Mouse (Mus musculus) embryonic stem cell, embryonic (primary cell): ENCODE results near the gene Rhoj.
"Not testable (repeated sequence)": the region's sequence is repeated elsewhere in the genome, so short reads cannot be mapped to it uniquely, and the experiment has no call there.

Experiments used
- CTCF ChIA-PET, 4 experiments: fragments of 300-600 bp in 2 of 4; fragments of 350-600 bp in 2 of 4; sonication (Branson Sonifier 250); formaldehyde crosslinking; loops; one replicate each; lab custom pipeline; 2022; ENCODE audit warnings: inconsistent platforms in 2 of 4; lab: Charles Lee
- POLR2A ChIA-PET, 4 experiments: fragments of 300-600 bp in 2 of 4; fragments of 350-600 bp in 2 of 4; sonication (Branson Sonifier 250); formaldehyde crosslinking; loops; one replicate each; lab custom pipeline; 2022; ENCODE audit warnings: antibody characterized with exemption in 4 of 4, inconsistent platforms in 1 of 4; lab: Charles Lee

Rhoj gene

DNA sequence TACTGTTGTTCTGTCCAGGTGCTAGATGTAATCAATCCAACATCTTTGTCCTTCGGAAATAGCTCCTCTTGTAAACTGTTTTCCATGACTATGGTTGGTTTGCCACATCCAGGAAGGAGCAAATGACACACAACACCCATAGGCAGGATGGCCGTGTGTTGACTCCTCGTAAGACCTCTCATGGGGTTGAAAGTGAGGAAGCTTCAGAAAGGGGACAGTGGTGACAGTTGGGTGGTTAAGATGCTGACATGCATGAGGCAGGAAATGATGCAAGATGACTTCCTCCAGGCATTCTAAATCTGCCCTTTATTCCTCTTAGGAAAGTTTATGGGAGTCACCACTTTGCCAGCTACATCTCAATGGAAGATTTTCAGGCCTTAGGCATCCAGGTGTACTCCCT lies 31.8 kb downstream of the Rhoj start:
- ChIA-PET POLR2A (no interaction called here), CTCF (interaction anchor here in 1 of 4 experiments (0.6 kb wide), 1 partner anchor 942 kb away, joined by 3 read pairs; no protein-coding TSS in a partner anchor)

DNA sequence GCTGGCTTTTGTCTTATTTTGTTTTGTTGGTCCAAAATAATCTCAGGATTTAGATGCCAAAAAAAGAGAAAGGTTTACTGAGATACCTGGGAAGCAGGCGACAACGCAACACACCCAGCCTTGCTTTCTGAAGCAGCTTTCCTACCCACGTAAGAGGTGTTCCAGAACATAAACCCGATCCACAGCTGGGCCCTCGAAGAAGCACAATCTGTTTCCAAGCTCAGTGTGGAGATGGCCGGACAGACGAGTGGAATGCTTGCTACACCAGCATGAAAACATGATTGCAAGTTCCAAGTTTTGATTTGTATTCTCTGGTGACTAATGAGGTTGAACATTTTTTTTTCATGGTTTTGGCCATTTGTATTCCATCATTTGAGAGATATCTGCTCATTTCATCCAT lies 32.2 kb downstream of the Rhoj start:
- CTCF ChIA-PET = no interaction called here
- POLR2A ChIA-PET = interaction anchor here in 1 of 4 experiments (0.6 kb wide), 1 partner anchor 162 kb away, joined by 3 read pairs; no protein-coding TSS in a partner anchor

GRCm38 (mm10) chr12:75348551-75348950 lies 40.4 kb downstream of the Rhoj start:
- CTCF ChIA-PET = no interaction called here
- POLR2A ChIA-PET = no interaction called here

DNA sequence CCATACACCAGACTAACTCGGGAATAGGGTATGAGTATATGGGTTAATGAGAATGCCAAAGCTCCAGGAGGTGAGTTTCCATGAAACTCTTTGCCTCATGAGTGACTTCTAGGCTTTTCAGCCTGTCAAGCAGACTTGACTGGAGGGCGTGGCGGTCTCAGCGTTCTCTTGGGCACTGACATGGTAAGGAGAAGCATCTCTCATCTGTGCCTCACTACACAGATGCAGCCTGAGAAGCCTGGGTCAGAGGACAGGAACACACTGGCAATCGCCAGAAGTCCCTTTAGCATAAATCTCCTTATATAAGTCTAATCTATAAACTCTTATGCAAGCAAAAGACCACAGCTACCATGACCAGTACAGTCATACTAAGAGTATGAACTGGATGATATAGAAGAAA lies 41.4 kb downstream of the Rhoj start:
- CTCF ChIA-PET = interaction anchor here in 1 of 4 experiments (0.6 kb wide), 1 partner anchor 1029 kb away, joined by 3 read pairs; no protein-coding TSS in a partner anchor
- POLR2A ChIA-PET = not testable (repeated sequence)

DNA sequence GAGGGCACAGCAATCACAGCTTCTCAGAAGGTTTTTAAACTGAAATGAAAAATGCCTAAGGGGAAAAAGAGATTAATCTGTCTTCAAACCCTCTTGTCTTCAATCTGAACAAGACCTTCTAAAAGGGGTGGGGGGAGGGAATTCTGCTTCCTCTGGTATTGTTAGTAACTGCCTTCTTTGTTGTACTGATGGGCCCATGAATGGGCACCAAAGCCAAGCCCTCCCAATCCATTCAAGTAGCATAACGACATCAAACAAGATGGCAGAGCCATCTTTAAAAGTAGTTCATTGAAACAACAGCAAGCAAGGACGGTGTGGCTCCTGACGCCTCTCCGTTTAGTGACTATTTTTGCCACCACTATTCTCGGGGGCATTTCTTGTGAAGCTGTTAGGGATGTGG lies 42.6 kb downstream of the Rhoj start:
- ChIA-PET POLR2A (no interaction called here), CTCF (no interaction called here)

DNA sequence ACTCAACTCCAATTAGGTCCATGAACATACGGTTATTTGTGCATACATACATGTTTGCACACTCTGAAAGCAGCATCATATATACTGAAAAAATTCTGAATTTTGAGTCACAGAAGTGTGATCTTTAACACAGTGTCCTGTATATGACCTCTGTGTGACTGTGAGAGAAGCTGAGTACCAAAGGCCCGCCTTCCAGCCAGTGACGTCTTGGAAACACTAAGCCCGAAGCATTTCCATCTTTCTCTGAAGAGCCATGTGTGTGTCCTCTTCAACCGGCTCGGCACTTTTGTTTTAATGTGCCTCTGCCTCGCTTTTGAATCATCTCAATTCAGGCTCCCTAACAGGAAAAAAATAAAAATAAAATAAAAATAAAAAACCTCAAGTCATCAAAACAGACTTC lies 43.7 kb downstream of the Rhoj start:
- ChIA-PET POLR2A (interaction anchor here in 1 of 4 experiments (0.6 to 1.0 kb wide), 3 partner anchors 27 to 1167 kb away, joined by 3 to 5 read pairs (median 3); partner anchors contain the start of gene Rhoj), CTCF (interaction anchor here in 1 of 4 experiments (0.9 kb wide), 1 partner anchor 14 kb away, joined by 3 read pairs; no protein-coding TSS in a partner anchor)

- POLR2A ChIA-PET = interaction anchor here in 1 of 4 experiments (1.0 kb wide), 1 partner anchor 44 kb away, joined by 3 read pairs; the partner anchor contains the start of gene Rhoj
Measured at GRCm38 (mm10) chr12:75352410-75352809, 44.3 kb downstream of the Rhoj start.

DNA sequence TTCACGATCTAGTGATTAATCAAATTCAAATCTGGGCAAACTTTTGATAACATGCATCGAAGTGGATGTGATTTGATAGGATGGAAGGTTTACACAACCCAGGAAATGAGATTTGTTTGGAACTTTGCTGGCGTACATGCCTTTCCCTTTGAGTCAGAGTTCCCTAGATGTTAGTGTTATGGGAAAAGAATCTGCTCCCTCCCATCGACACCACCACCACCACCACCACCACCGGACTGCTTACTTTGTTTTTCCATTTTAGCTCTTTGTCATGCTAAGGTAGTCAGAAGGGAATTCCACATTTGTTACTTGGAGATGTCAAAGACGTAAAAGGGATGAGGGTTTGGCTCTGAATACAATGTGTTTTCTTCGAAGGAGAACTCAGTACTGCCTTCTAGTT lies 46.2 kb downstream of the Rhoj start:
- ChIA-PET CTCF (no interaction called here), POLR2A (no interaction called here)

More at GRCm38 (mm10) chr12:75352410-75352809, 44.3 kb downstream of the Rhoj start:
- CTCF ChIA-PET = no interaction called here

DNA sequence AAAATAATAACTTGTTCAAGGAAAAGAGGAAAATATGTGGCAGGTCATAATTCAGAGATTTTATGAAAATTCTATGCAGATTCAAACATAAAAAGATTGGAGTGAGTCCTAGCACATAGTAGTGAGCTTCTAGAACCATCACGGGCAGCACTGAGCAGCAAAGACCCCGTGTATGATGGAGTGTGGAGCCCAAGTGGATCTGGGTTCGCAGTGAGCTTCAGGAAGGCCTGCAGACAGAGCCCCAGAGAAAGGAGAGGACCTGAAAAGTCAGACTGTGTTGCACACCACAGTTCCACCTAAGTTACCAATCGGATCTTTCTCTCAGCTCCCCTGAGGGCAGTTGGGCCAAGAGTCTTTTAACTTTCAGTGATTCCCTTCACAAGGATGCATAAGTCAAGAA lies 49.7 kb downstream of the Rhoj start:
- ChIA-PET CTCF (no interaction called here), POLR2A (no interaction called here)

DNA sequence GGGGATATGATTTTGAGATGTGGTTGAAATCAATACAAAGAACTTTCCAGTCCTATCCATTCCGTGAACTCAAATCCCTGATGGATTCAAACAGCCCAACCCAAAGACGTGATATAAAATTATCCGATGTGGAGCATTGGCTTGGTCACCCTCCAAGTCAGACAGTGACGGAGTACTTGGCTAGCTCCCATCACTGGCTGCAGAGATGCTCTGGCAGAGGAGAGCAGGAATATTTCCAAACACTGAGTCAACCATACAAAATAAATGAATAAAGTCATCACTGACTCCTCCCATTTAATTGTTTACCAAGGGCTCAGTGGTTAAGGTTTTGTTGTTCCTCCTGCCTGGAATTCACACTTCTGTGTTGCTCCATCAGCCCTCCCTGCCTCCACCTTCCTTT lies 50.6 kb downstream of the Rhoj start:
- POLR2A ChIA-PET = no interaction called here
- CTCF ChIA-PET = no interaction called here

DNA sequence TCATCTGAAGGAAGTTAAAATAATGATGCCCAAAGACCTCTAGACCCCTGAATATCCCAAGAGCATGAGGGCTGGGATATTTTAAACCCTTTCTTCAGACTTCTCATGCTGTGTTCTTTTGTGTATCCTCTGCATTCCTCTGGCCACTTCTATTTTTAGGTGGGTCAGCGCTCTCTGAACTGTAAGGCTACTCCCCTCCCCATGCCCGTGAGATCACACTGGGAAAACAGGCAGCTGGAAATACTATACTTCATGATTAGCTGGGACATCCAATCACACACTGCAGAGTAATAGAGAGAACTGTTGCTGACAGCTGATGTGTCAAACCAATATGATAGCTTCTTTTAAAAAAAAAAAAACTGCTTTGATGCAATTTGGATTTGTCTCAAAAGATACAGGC lies 51.4 kb downstream of the Rhoj start:
- ChIA-PET CTCF (interaction anchor here in 1 of 4 experiments (0.6 kb wide), 1 partner anchor 51 kb away, joined by 3 read pairs; no protein-coding TSS in a partner anchor), POLR2A (interaction anchor here in 1 of 4 experiments (1.0 kb wide), 1 partner anchor 18 kb away, joined by 3 read pairs; no protein-coding TSS in a partner anchor)

- CTCF ChIA-PET = interaction anchor here in 1 of 4 experiments (0.6 to 0.7 kb wide), 2 partner anchors 19 to 51 kb away, joined by 3 read pairs; no protein-coding TSS in a partner anchor
- POLR2A ChIA-PET = interaction anchor here in 1 of 4 experiments (1.0 kb wide), 1 partner anchor 17 kb away, joined by 3 read pairs; no protein-coding TSS in a partner anchor
Measured at GRCm38 (mm10) chr12:75359921-75360482, 51.9 kb downstream of the Rhoj start.

DNA sequence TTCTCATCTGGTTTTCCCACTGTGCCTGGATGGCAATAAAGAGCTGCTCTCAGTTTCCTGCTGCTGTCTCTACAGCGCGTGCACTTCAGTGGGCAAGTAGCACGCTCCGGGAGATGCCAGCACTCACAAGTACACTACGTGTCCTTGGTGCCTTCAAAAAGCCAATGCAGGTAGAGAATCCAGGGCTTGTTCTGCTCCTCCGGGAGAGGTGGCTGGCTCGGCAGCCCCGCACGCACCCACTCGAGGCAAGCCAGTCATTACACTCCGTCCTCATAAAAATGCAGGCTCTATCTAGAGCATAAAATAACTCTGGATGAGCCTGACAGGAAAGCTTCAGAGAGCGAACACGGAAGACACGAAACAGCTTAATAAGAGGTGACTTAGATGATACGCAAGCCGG lies 54.3 kb downstream of the Rhoj start:
- ChIA-PET POLR2A (interaction anchor here in 1 of 4 experiments (0.6 kb wide), 1 partner anchor 1758 kb away, joined by 3 read pairs; no protein-coding TSS in a partner anchor), CTCF (no interaction called here)

- CTCF ChIA-PET = interaction anchor here in 1 of 4 experiments (0.6 kb wide), 1 partner anchor 364 kb away, joined by 3 read pairs; no protein-coding TSS in a partner anchor
- POLR2A ChIA-PET = no interaction called here
Measured at GRCm38 (mm10) chr12:75364416-75364815, 56.3 kb downstream of the Rhoj start.

- POLR2A ChIA-PET = no interaction called here
- CTCF ChIA-PET = interaction anchor here in 1 of 4 experiments (0.5 to 0.7 kb wide), 3 partner anchors 14 to 222 kb away, joined by 3 to 4 read pairs (median 3); no protein-coding TSS in a partner anchor
Measured at GRCm38 (mm10) chr12:75365621-75366124, 57.6 kb downstream of the Rhoj start.

DNA sequence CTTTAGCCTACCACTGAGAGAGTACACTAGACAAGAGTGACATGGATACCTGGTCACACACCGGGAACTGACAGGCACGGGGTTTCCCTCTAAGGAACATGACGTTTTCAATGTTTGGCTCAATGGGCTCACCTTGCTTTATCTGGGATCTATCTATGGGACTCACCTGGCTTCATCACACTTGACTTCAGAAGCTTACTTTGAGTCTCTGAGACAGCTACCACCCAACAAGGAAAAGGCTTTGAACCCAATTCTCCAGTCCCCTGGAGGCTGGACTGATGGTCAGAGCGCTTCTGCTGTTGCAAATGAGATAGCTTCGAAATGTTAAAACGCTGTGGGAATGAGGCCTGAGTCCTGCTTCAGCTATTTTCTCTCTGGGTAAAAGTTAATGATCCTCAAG lies 59.2 kb downstream of the Rhoj start:
- ChIA-PET POLR2A (interaction anchor here in 1 of 4 experiments (0.5 to 1.1 kb wide), 2 partner anchors 12 to 24 kb away, joined by 3 read pairs; no protein-coding TSS in a partner anchor), CTCF (no interaction called here)

- ChIA-PET CTCF (no interaction called here), POLR2A (no interaction called here)
Measured at GRCm38 (mm10) chr12:75368527-75368926, 60.4 kb downstream of the Rhoj start.

GRCm38 (mm10) chr12:75369418-75369851 lies 61.3 kb downstream of the Rhoj start:
- CTCF ChIA-PET = no interaction called here

DNA sequence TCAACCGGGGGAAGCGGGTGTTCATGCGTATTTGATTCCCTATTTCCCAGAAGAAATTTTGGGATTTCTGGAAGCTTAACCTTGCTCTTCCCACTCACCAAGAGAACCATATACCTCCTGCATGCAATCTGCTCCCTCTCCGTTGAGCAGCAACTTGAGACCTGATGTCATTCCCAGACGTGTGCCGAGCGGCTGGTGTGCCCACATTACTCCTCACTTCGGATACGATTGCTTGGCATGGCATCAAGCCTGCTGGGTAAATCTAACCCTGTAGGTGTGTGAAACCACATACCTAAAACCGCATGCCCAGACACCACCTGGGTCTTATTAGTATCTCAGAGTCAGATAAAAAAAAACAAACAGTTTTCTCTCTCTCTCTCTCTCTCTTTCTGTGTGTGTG lies 66.3 kb downstream of the Rhoj start:
- ChIA-PET CTCF (no interaction called here), POLR2A (interaction anchor here in 1 of 4 experiments (0.5 kb wide), 1 partner anchor 207 kb away, joined by 3 read pairs; no protein-coding TSS in a partner anchor)

More at GRCm38 (mm10) chr12:75369418-75369851, 61.3 kb downstream of the Rhoj start:
- POLR2A ChIA-PET = no interaction called here

DNA sequence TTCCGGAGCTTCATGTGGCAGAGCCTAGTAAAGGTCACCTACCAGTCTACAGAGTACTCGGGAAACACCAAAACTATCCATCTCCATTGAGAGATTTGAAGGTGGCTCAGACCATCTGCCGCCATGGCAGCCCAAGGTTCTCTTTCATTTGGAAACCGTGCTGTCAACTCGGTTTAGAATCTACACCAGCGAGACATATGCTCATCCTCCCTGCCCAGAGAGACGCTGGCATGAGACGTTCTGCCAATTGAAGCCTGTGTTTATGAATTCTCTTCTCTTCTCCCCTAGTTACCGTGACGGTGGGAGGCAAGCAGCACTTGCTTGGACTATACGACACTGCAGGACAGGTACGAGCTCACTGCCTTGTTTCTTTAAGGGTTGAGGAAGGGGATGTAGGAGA lies 66.9 kb downstream of the Rhoj start:
- ChIA-PET POLR2A (no interaction called here), CTCF (no interaction called here)
